Mouse (Mus musculus): ENCODE data around the gene Defa21.
"Not testable (repeated sequence)": the region's sequence is repeated elsewhere in the genome, so short reads cannot be mapped to it uniquely, and the experiment has no call there.

Gene Defa21

DNA sequence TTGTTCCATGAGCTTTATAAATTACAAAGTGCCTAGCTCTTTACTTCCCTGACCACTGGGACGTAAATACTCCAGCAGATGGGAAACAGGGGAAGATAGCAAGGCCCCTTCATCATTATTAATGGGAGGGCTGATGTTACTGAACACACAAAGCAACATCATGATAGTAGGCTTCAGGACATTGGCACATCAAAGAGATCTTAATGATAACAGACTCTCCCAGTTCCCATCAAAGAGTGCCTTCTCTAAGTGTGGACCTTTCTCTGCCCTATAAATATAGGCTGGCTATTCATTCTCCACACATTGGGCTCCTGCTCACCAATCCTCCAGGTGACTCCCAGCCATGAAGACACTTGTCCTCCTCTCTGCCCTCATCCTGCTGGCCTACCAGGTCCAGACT lies at the start of gene Defa21:
TSS of gene Defa21 (plus strand) at position 301 of the 400 bp plus-strand sequence.
- DNase-seq (ENCODE audit: low spot score): not testable (repeated sequence)

DNA sequence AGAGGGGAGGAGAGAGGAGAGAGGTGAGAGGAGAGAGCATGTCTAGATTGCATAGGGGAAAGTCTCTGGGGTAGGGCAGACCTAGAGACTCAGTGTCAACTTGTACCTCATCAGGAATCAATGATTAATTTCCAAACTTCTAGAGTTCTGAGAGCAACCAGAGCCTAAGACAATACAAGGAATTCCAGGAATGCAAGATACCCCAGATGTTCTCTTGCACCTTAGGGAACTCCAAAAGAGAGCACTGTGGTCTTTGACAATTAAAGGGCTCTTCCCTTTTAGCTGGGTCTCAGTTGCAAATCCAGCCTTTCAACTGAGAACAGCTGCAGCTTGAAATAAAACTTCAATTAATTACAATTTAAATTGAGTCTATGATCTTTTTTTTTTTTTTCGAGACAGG lies 45.5 kb upstream of the Defa21 start:
- DNase-seq (ENCODE audit: low spot score): no peak

DNA sequence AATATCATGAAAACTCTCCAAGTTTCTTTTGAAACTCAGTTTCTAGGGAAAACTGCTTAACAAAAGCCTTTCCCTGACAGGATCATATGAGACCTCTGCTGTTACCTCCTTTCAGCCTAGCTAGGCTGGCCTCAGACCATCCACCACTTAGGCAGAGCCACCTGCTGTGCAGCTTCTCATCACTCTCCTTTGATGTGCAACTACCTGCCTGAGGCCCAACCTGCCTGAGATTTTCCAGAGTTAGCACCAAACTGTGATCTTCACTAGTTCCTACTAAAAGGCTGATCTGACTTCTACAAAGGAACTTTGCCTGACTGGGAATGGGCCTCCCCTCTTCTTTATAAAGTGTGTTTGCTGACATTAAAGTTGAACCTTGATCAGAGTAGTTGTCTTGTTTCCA lies 31.3 kb upstream of the Defa21 start:
- DNase-seq (ENCODE audit: low spot score): not testable (repeated sequence)

DNA sequence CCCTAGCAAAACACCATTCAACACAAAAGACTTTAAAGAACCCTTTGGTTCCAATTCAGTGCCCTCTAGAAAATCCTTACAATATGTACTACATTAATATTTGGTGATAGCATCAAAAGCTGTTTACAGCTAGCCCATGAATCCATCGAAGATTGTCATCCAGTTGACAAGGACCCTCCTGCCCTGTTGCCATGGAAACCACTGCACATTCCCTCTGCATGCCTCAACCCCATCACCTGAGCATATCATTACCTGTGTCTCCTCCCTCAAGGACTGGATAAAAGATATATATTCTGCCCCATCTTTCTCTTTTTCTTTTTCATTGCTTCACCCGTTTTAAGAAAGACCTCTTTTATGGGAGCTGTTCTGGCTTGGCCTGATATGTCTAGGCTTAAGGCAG lies 28.6 kb upstream of the Defa21 start:
- no peak for DNase-seq (ENCODE audit: low spot score)

DNA sequence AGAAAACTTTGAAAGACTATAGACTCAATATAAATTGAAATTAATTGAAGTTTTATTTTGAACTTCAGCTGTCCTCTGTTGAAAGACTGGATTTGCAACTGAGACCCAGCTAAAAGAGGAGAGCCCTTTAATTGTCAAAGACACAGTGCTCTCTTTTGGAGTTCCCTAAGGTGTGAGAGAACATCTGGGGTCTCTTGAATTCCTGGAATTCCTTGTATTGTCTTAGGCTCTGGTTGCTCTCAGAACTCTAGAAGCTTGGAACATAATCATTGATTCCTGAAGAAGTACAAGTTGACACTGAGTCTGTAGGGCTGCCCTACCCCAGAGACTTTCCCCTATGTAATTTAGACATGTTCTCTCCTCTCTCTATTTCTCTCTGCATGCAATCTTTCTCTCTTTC lies 28.1 kb upstream of the Defa21 start:
- DNase-seq (ENCODE audit: low spot score): no peak

DNA sequence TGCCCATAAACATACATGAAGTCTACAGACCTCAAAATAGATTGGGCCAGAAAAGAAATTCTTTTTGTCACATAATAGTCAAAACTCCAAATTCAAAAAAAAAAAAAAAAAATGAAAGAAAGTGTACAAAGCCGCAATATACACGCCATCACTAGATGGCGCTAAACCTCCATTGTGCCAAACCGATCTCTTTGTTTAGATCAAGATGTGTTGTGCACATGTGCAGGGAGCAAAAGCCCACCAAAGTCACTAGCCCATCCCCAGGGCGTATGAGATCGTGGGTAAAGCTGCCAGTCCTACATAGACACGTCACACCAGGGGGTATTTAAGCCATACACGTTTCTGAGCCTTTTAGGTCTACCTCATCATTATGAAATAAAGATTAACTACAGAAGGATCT lies 24.2 kb upstream of the Defa21 start:
- no peak for DNase-seq (ENCODE audit: low spot score)

DNA sequence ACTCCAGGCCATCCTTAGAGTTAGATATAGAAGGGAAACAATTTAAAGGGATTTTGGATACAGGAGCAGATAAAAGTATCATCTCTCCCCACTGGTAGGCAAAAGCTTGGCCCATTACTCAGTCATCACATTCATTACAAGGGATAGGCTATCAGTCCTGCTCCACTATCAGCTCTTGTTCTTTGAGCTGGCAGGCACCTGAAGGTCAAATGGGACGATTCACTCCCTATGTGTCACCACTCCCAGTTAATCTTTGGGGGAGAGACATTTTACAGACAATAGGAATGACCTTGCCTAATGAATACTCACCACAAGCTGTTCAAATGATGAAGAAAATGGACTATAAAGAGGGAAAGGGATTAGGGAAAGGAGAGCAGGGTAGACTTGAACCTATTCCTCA lies 18.5 kb upstream of the Defa21 start:
- DNase-seq (ENCODE audit: low spot score): no peak

DNA sequence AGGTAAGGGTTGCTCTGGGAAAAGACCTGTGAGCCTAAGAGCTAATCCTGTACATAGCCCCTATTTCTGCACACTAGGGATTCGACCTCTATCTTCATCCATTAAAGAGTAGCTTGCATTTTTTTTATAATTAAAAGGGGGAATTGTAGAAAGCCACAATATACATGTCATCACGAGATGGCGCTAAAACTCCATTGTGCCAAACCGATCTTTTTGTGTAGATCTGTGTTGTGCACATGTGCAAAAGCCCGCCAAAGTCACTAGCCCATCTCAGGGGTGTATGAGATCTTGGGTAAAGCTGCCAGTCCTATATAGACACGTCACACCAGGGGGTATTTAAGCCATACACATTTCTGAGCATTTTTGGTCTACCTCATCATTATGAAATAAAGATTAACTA lies 16.8 kb upstream of the Defa21 start:
- not testable (repeated sequence) for DNase-seq (ENCODE audit: low spot score)

DNA sequence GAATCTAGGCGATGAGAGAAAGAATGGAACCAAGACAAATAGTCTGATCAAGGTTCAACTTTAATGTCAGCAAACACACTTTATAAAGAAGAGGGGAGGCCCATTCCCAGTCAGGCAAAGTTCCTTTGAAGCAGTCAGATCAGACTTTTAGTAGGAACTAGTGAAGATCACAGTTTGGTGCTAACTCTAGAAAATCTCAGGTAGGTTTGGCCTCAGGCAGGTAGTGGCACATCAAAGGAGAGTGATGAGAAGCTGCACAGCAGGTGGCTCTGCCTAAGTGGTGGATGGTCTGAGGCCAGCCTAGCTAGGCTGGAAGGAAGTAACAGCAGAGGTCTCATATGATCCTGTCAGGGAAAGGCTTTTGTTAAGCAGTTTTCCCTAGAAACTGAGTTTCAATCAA lies 14.8 kb upstream of the Defa21 start:
- DNase-seq (ENCODE audit: low spot score): not testable (repeated sequence)

DNA sequence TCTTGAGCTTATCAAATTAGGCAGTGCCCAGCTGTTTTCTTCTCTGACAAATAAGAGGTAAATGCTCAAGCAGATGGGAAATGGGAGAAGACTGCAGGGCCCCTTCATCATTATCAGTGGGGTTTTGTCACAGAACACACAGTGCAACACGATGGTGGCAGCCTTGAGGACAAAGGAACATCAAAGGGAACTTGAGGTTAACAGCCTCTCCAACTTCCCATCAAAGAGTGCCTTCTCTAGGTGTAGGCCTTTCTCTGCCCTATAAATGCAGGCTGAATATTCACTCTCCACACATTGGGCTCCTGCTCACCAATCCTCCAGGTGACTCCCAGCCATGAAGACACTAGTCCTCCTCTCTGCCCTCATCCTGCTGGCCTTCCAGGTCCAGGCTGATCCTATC lies 29.4 kb downstream of the Defa21 start, which contains the start of gene Defa23:
TSS of gene Defa23 (plus strand) at position 301 of the 400 bp plus-strand sequence.
- not testable (repeated sequence) for DNase-seq (ENCODE audit: low spot score)

DNA sequence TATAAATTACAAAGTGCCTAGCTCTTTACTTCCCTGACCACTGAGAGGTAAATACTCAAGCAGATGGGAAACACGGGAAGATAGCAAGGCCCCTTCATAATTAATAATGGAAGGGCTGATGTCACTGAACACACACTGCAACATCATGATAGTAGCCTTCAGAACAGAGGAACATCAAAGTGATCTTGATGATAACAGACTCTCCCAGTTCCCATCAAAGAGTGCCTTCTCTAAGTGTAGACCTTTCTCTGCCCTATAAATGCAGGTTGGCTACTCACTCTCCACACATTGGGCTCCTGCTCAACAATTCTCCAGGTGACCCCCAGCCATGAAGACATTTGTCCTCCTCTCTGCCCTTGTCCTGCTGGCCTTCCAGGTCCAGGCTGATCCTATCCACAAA lies 39.4 kb downstream of the Defa21 start, which contains the start of gene Defa35:
TSS of gene Defa35 (plus strand) at position 301 of the 400 bp plus-strand sequence.
- not testable (repeated sequence) for DNase-seq (ENCODE audit: low spot score)
